ENCODE assay signal across 9 mouse cellular contexts in the genomic region with DNA sequence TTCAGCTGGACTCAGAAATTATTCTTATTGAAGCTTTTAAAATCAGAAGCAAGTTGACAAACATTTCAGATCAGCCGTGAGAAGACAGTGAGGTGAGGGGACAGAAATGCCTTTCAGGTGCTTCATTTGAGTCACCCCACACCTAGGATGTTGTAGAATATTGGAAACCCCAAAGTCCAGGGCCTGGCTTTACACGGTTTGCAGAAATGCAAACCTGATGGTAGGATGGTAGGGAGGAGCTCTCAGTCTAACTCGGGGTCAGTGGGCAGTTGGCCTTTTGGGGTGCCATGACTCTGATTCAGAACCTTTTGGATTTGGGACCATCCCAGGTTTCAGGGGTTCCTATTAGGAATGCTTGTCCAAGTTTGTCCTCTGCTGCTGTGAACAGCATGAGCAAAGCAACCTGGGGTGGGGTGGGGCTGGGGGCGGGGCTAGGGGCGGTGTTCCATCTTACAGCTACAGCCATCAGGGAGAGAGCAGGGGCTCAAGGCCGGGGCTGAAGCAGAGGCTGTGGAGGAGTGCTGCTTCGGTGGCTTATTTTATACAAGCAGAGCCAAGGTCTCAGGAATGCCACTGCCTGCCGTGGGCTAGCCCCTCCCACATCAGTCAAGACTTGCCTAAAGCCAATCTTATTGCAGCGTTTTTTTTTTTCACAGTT.
DNase-seq lines count a peak whose midpoint lies in the region; ATAC-seq and TF ChIP-seq lines count a peak whose summit lies in the region.
"Had no signal": no experiment of that assay in that cellular context is flagged by ENCODE, and none has a peak within 500 bp of the region (broad histone marks: within the 10 kb centered on the region; RNA-seq: fewer than 3 reads in every experiment).

No protein-coding gene starts in this region.

- H3K4me2 ChIP-seq in embryonic facial prominence, embryonic 14.5 days (ENCODE audit: low read depth, low read length) = peak overlapping the region; percentile 73
- H3K4me2 ChIP-seq in kidney, postnatal 0 days (ENCODE audit: low read length) = peak overlapping the region; percentile 72
- H3K4me2 ChIP-seq in midbrain, embryonic 16.5 days (ENCODE audit: low read length) = peak overlapping the region; percentile 87; the same call in 1 of the 2 replicates

- DNase-seq in heart, embryonic 10.5 days (ENCODE audit: low spot score) = no peak
- DNase-seq in heart, adult 8-10 months (ENCODE audit: low spot score) = no peak
- DNase-seq in embryonic facial prominence, embryonic 14.5 days (ENCODE audit: low spot score) = peak; percentile 46
- peak; percentile 53 for DNase-seq in kidney, postnatal 0 days (ENCODE audit: low spot score)
- DNase-seq in gastrocnemius, adult 2 months = no peak
- DNase-seq in left cerebral cortex, adult 2 months (ENCODE audit: extremely low spot score in 1 of 2, low spot score in 2 of 2) = no peak
- DNase-seq in urinary bladder, adult 18-20 months (ENCODE audit: low spot score in 2 of 2) = no peak

- H3K4me1 ChIP-seq in heart, embryonic 10.5 days = peaks cover 18% of the 10 kb centered on the region
- H3K4me1 ChIP-seq in embryonic facial prominence, embryonic 14.5 days (ENCODE audit: control insufficient read depth, insufficient read depth, low read length) = peaks cover 16% of the 10 kb centered on the region; the same call in 1 of the 2 replicates
- H3K4me1 ChIP-seq in kidney, postnatal 0 days (replicated peaks; ENCODE audit: insufficient read depth, low read length) = 0 out of 2 replicates have a peak, but pooled peaks cover 12% of the 10 kb centered on the region
- peaks cover 16% of the 10 kb centered on the region for H3K4me1 ChIP-seq in midbrain, embryonic 16.5 days (ENCODE audit: control insufficient read depth, insufficient read depth, low read length)

- H3K27ac ChIP-seq in heart, embryonic 10.5 days = no peak overlapping the region
- H3K27ac ChIP-seq in embryonic facial prominence, embryonic 14.5 days (replicated peaks; ENCODE audit: low read depth, low read length) = no peak overlapping the region
- no peak overlapping the region for H3K27ac ChIP-seq in kidney, postnatal 0 days
- H3K27ac ChIP-seq in midbrain, embryonic 16.5 days (ENCODE audit: low read length) = no peak overlapping the region
- no peak overlapping the region for H3K27ac ChIP-seq in gastrocnemius, adult 2 months
- H3K27ac ChIP-seq in left cerebral cortex, adult 2 months = no peak overlapping the region

- peaks cover 31% of the 10 kb centered on the region for H3K27me3 ChIP-seq in heart, embryonic 10.5 days (ENCODE audit: insufficient read depth, poor library complexity, severe bottlenecking)
- H3K27me3 ChIP-seq in embryonic facial prominence, embryonic 14.5 days (replicated peaks; ENCODE audit: control insufficient read depth, insufficient read depth, low read length) = peaks cover 11% of the 10 kb centered on the region; the same call in 1 of the 2 replicates
- H3K27me3 ChIP-seq in kidney, postnatal 0 days (ENCODE audit: insufficient read depth, low read length) = no peaks in the 10 kb centered on the region
- H3K27me3 ChIP-seq in midbrain, embryonic 16.5 days (ENCODE audit: control insufficient read depth, insufficient read depth, low read depth, low read length) = no peaks in the 10 kb centered on the region

- no peaks in the 10 kb centered on the region for H3K36me3 ChIP-seq in heart, embryonic 10.5 days
- no peaks in the 10 kb centered on the region for H3K36me3 ChIP-seq in embryonic facial prominence, embryonic 14.5 days (ENCODE audit: control insufficient read depth, insufficient read depth, low read length)
- no peaks in the 10 kb centered on the region for H3K36me3 ChIP-seq in kidney, postnatal 0 days (ENCODE audit: insufficient read depth, low read length)
- no peaks in the 10 kb centered on the region for H3K36me3 ChIP-seq in midbrain, embryonic 16.5 days (ENCODE audit: control insufficient read depth, insufficient read depth, low read length)

- TF ChIP-seq CTCF in kidney, postnatal 0 days (IDR thresholded peaks at IDR 0.05; ENCODE audit: low read depth) = no peak
- no peak for TF ChIP-seq CTCF in gastrocnemius, adult 2 months (IDR thresholded peaks at IDR 0.05)
- no peak for TF ChIP-seq CTCF in left cerebral cortex, adult 2 months (IDR thresholded peaks at IDR 0.05)

- H3K4me3 ChIP-seq in heart, embryonic 10.5 days = peak overlapping the region; percentile 56
- peak overlapping the region; percentile 42 for H3K4me3 ChIP-seq in embryonic facial prominence, embryonic 14.5 days (ENCODE audit: low read depth, low read length)
- no peak overlapping the region for H3K4me3 ChIP-seq in kidney, postnatal 0 days (replicated peaks; ENCODE audit: low read depth, low read length)
- no peak overlapping the region for H3K4me3 ChIP-seq in midbrain, embryonic 16.5 days (ENCODE audit: low read depth, low read length)
- H3K4me3 ChIP-seq in gastrocnemius, adult 2 months = no peak overlapping the region
- H3K4me3 ChIP-seq in left cerebral cortex, adult 2 months = no peak overlapping the region
- H3K4me3 ChIP-seq: myocyte had no signal

- ATAC-seq in embryonic facial prominence, embryonic 14.5 days (ENCODE audit: low read depth) = peak; percentile 60
- ATAC-seq in kidney, postnatal 0 days (replicated peaks; ENCODE audit: low FRiP score, low read depth) = no peak; the same call in 1 of the 2 replicates
- ATAC-seq in midbrain, embryonic 16.5 days = no peak

- H3K9ac ChIP-seq in embryonic facial prominence, embryonic 14.5 days (ENCODE audit: low read depth, low read length) = no peak overlapping the region
- H3K9ac ChIP-seq in kidney, postnatal 0 days (ENCODE audit: low read depth, low read length) = no peak overlapping the region
- H3K9ac ChIP-seq in midbrain, embryonic 16.5 days (ENCODE audit: low read depth, low read length) = no peak overlapping the region

- 5% methylated on average over 9 of the region's 9 CpGs for WGBS in heart, embryonic 10.5 days
- WGBS in embryonic facial prominence, embryonic 14.5 days = 2% methylated on average over 8 of the region's 9 CpGs
- 4% methylated on average over 9 of the region's 9 CpGs for WGBS in kidney, postnatal 0 days
- WGBS in midbrain, embryonic 16.5 days = 3% methylated on average over 9 of the region's 9 CpGs

- intact Hi-C loops in gastrocnemius, adult 2 months (cut with DNase I) = no loop called here
- intact Hi-C loops in left cerebral cortex, adult 2 months (cut with DNase I) = no loop called here

- H3K9me3 ChIP-seq in heart, embryonic 10.5 days = no peaks in the 10 kb centered on the region
- peaks cover 4% of the 10 kb centered on the region; the same call in 1 of the 2 replicates for H3K9me3 ChIP-seq in embryonic facial prominence, embryonic 14.5 days (ENCODE audit: control insufficient read depth, low read length)
- no peaks in the 10 kb centered on the region for H3K9me3 ChIP-seq in kidney, postnatal 0 days (replicated peaks; ENCODE audit: low read length)
- peaks cover 3% of the 10 kb centered on the region; the same call in 1 of the 2 replicates for H3K9me3 ChIP-seq in midbrain, embryonic 16.5 days (replicated peaks; ENCODE audit: control insufficient read depth, low read length, poor library complexity, severe bottlenecking)

Comparison
In these comparisons a context has a peak if more than half of its experiments do, and no peak if none do; other contexts are left out.
1. DNase-seq: peak in embryonic facial prominence, embryonic 14.5 days (single experiment) and kidney, postnatal 0 days (single experiment); none in heart, embryonic 10.5 days (single experiment), heart, adult 8-10 months (single experiment), gastrocnemius, adult 2 months (single experiment), left cerebral cortex, adult 2 months (0 of 2) and urinary bladder, adult 18-20 months (0 of 2).
2. H3K4me3 ChIP-seq: peak in heart, embryonic 10.5 days (single experiment) and embryonic facial prominence, embryonic 14.5 days (single experiment); none in kidney, postnatal 0 days (single experiment), midbrain, embryonic 16.5 days (single experiment), gastrocnemius, adult 2 months (single experiment) and left cerebral cortex, adult 2 months (single experiment).
3. Peak in every context shown above with its lines, with median percentiles within 50 percentile points of each other: H3K4me2 ChIP-seq.